Mouse (Mus musculus) layer of hippocampus, postnatal 25 days (tissue): ENCODE measurements around the gene Dnmt3b. TPM values are rescaled to one million over a fixed set of nuclear protein-coding genes. Genes with fewer than 3 reads are reported as not detected.
A peak's percentile ranks its signal among the peaks of the same experiment; 100 is the strongest.
"Not testable (repeated sequence)": the region's sequence is repeated elsewhere in the genome, so short reads cannot be mapped to it uniquely, and the experiment has no call there.

Experiments
- DNase-seq, 2 experiments: peaks; one replicate each; pipeline ENCODE4 v3.0.0; 2022; ENCODE audit warnings: mixed read lengths in 2 of 2, low spot score in 1 of 2; ENCODE audit errors: extremely low spot score in 1 of 2
- total RNA-seq, 2 experiments: library from RNA; stranded (reverse); gene quantifications; 2 replicates each; pipeline ENCODE4 v1.2.3; 2021

Gene Dnmt3b
- total RNA-seq, 2 experiments from 2014 or later = 0.84 to 1.3 TPM

- DNase-seq = no peak
These were observed 16.4 kb upstream of the Dnmt3b start for GRCm38 (mm10) chr2:153632871-153633226.

- no peak for DNase-seq
These were observed 16.0 kb upstream of the Dnmt3b start for GRCm38 (mm10) chr2:153633259-153633658.

GRCm38 (mm10) chr2:153638977-153639680, 10.1 kb upstream of the Dnmt3b start:
- DNase-seq = no peak

GRCm38 (mm10) chr2:153642496-153642895, 6.8 kb upstream of the Dnmt3b start:
- DNase-seq = no peak

GRCm38 (mm10) chr2:153642999-153643398, 6.3 kb upstream of the Dnmt3b start:
- no peak for DNase-seq

- no peak for DNase-seq
These were observed 415 bp upstream of the Dnmt3b start for GRCm38 (mm10) chr2:153648773-153649297.

- no peak for DNase-seq
These were observed 901 bp downstream of the Dnmt3b start for GRCm38 (mm10) chr2:153650014-153650687.

GRCm38 (mm10) chr2:153651681-153652080, 2.4 kb downstream of the Dnmt3b start:
- no peak for DNase-seq

GRCm38 (mm10) chr2:153657659-153658058, 8.4 kb downstream of the Dnmt3b start:
- DNase-seq = not testable (repeated sequence)

- no peak for DNase-seq
These were observed 11.4 kb downstream of the Dnmt3b start for GRCm38 (mm10) chr2:153660616-153661015.

- no peak for DNase-seq
These were observed 16.2 kb downstream of the Dnmt3b start for GRCm38 (mm10) chr2:153665401-153665800.

- peak in 1 of 2 experiments; percentile 17 for DNase-seq
These were observed 19.6 kb downstream of the Dnmt3b start for GRCm38 (mm10) chr2:153668754-153669376.

GRCm38 (mm10) chr2:153670111-153670510, 20.9 kb downstream of the Dnmt3b start:
- no peak for DNase-seq

- no peak for DNase-seq
These were observed 23.4 kb downstream of the Dnmt3b start for GRCm38 (mm10) chr2:153672619-153673018.

- not testable (repeated sequence) for DNase-seq
These were observed 26.1 kb downstream of the Dnmt3b start for GRCm38 (mm10) chr2:153675364-153675763.

- DNase-seq = no peak
These were observed 27.7 kb downstream of the Dnmt3b start for GRCm38 (mm10) chr2:153676944-153677343.

GRCm38 (mm10) chr2:153677550-153677949, 28.3 kb downstream of the Dnmt3b start:
- DNase-seq = no peak

GRCm38 (mm10) chr2:153679959-153680358, 30.7 kb downstream of the Dnmt3b start:
- DNase-seq = no peak

- DNase-seq = not testable (repeated sequence)
These were observed 44.2 kb downstream of the Dnmt3b start for GRCm38 (mm10) chr2:153693413-153693812.

GRCm38 (mm10) chr2:153694462-153695085, 45.3 kb downstream of the Dnmt3b start:
- DNase-seq = peak in 1 of 2 experiments; percentile 46

GRCm38 (mm10) chr2:153696352-153696751, 47.1 kb downstream of the Dnmt3b start, which contains the start of gene Dnmt3c:
Dnmt3c (plus strand) TSS chr2:153696652.
- DNase-seq = no peak
